Mouse (Mus musculus) lung, embryonic 14.5 days (tissue): ENCODE measurements at regions not wholly inside any gene's neighbourhood (a gene's known extent, or its start where the extent isn't known, plus 50 kb on each side); places are given as distances from the start of the nearest gene placed in this dataset.
A peak's percentile ranks its signal among the peaks of the same experiment; 100 is the strongest.

ENCODE experiments used
- ATAC-seq: fragments of 200-750 bp; cut with Nextera tagmentation; 2 replicates; pipeline ENCODE4 v1.8.0; 2017; ENCODE audit warnings: mild to moderate bottlenecking, moderate TSS enrichment, moderate library complexity; ENCODE audit not compliant: insufficient read depth
- DNase-seq: peaks from one replicate; pipeline ENCODE4 v3.0.0-alpha.2; 2015
- H3K27ac ChIP-seq: fragments of 300-500 bp; sonication (generic); 2 replicates; pipeline ENCODE4 v1.5.1; 2014; ENCODE audit warnings: low read depth, mild to moderate bottlenecking, moderate library complexity
- H3K27me3 ChIP-seq: fragments of 300-500 bp; sonication (generic); 2 replicates; pipeline ENCODE4 v1.6.1; 2014; ENCODE audit warnings: low read length, control low read depth; ENCODE audit not compliant: insufficient read depth
- H3K36me3 ChIP-seq: fragments of 300-500 bp; sonication (generic); 2 replicates; pipeline ENCODE4 v1.6.1; 2014; ENCODE audit warnings: control low read depth; ENCODE audit not compliant: insufficient read depth
- H3K4me1 ChIP-seq: fragments of 300-500 bp; sonication (generic); 2 replicates; pipeline ENCODE4 v1.6.1; 2014; ENCODE audit warnings: antibody characterized with exemption, control low read depth; ENCODE audit not compliant: insufficient read depth
- H3K4me2 ChIP-seq: fragments of 300-500 bp; sonication (generic); 2 replicates; pipeline ENCODE4 v1.6.1; 2014; ENCODE audit warnings: mild to moderate bottlenecking
- H3K4me3 ChIP-seq: fragments of 300-500 bp; sonication (generic); 2 replicates; pipeline ENCODE4 v1.5.1; 2014; ENCODE audit warnings: low read depth, low read length
- H3K9ac ChIP-seq: fragments of 300-500 bp; sonication (generic); 2 replicates; pipeline ENCODE4 v1.6.1; 2014
- H3K9me3 ChIP-seq: fragments of 300-500 bp; sonication (generic); 2 replicates; pipeline ENCODE4 v1.6.1; 2016; ENCODE audit warnings: low read depth, low read length, control low read depth
- CTCF ChIP-seq: IDR thresholded peaks from 2 replicates; pipeline ENCODE4 v1.5.1; 2016; ENCODE audit warnings: antibody characterized with exemption, low read depth
- WGBS: fragments of 180-500 bp; shearing (Covaris S2); extraction: QIAGEN DNeasy Blood & Tissue Kit; methylation state at CpG from one replicate; pipeline ENCODE4 v1.1.7; 2014; 5-methylcytosine and 5-hydroxymethylcytosine counted together

DNA sequence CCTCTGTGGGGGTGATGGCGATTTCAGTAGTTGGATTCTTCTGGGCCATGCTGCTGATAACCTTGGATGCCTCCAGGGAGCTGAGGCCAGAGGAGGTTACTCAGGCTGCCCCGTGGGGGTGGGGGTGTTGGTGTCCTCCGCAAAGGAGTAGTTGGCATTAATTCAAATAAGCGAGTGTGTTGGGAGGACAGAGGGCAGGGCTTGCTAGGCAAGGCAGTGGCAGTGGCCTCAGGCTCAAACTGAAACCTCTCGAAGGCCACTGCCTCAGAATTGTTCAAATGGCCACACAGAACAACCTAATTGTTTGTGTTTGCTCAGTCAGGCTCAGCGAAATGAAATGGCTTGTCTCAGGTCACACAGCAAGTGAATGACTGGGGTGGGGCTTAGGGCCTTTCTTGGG is 66.6 kb upstream of the Id2 start:
- H3K4me2 ChIP-seq, result no peak overlapping the region
- ATAC-seq (no peak), DNase-seq (peak; percentile 27)
- WGBS, result 15% methylated on average over 6 of the region's 6 CpGs
- H3K27ac ChIP-seq, result no peak overlapping the region
- H3K27me3 ChIP-seq, result no peaks in the 10 kb centered on the region
- H3K9ac ChIP-seq, result no peak overlapping the region
- TF ChIP-seq CTCF, result no peak
- no peak overlapping the region for H3K4me3 ChIP-seq
- no peaks in the 10 kb centered on the region for H3K9me3 ChIP-seq
- no peaks in the 10 kb centered on the region for H3K36me3 ChIP-seq
- H3K4me1 ChIP-seq, result peaks cover 6% of the 10 kb centered on the region; the same call in 1 of the 2 replicates

DNA sequence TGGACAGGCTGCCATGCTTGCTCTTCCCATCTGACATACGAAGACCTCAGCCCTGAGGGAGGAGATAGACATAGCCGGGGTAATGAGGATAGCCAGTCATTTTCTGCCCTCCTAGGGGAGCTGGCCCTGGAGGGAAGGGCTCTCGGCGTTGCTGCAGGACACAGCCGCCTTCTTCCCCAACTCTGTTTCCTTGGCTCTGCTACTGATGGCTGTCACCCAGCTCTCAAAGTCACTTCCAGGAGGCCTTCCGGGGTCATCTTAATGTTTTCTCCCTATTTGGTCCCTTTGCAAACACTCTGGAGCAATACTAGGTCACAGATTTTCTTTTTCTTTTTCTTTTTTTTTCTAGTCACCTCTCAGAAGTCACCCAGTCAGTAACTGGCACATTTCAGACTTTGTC is 65.9 kb upstream of the Id2 start:
- no peak for TF ChIP-seq CTCF
- H3K4me2 ChIP-seq, result no peak overlapping the region
- H3K9ac ChIP-seq, result no peak overlapping the region
- 59% methylated on average over 6 of the region's 6 CpGs for WGBS
- H3K27me3 ChIP-seq, result no peaks in the 10 kb centered on the region
- H3K27ac ChIP-seq, result no peak overlapping the region
- ATAC-seq (no peak), DNase-seq (peak; percentile 60)
- H3K4me3 ChIP-seq, result no peak overlapping the region
- H3K4me1 ChIP-seq, result peaks cover 6% of the 10 kb centered on the region; the same call in 1 of the 2 replicates
- H3K9me3 ChIP-seq, result no peaks in the 10 kb centered on the region
- no peaks in the 10 kb centered on the region for H3K36me3 ChIP-seq

DNA sequence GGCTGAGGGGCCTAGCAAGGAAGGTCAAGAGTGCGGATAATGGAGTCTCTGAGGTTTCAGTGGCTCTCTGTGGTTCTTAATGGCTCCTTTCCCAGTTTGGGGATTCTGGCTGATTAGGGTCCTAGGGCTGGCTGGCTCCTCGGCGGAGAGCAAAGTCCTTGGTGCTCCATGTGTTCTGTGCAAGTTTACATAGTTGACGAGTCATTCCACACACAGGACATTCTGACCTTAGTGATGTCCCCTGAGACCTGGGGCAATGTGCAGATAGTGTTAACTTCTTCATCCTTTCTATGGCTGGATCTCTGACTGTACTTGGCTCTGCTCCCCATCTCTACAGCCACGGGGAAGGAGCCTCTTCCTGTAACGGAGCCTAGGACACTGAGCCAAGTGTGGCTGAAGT is 65.0 kb upstream of the Id2 start:
- H3K27me3 ChIP-seq, result no peaks in the 10 kb centered on the region
- no peak overlapping the region for H3K9ac ChIP-seq
- H3K4me3 ChIP-seq, result no peak overlapping the region
- peaks cover 6% of the 10 kb centered on the region; the same call in 1 of the 2 replicates for H3K4me1 ChIP-seq
- no peaks in the 10 kb centered on the region for H3K36me3 ChIP-seq
- TF ChIP-seq CTCF, result no peak
- no peak overlapping the region for H3K27ac ChIP-seq
- DNase-seq, result no peak
- 62% methylated on average over 6 of the region's 6 CpGs for WGBS
- no peak for ATAC-seq
- H3K9me3 ChIP-seq, result no peaks in the 10 kb centered on the region
- H3K4me2 ChIP-seq, result no peak overlapping the region

DNA sequence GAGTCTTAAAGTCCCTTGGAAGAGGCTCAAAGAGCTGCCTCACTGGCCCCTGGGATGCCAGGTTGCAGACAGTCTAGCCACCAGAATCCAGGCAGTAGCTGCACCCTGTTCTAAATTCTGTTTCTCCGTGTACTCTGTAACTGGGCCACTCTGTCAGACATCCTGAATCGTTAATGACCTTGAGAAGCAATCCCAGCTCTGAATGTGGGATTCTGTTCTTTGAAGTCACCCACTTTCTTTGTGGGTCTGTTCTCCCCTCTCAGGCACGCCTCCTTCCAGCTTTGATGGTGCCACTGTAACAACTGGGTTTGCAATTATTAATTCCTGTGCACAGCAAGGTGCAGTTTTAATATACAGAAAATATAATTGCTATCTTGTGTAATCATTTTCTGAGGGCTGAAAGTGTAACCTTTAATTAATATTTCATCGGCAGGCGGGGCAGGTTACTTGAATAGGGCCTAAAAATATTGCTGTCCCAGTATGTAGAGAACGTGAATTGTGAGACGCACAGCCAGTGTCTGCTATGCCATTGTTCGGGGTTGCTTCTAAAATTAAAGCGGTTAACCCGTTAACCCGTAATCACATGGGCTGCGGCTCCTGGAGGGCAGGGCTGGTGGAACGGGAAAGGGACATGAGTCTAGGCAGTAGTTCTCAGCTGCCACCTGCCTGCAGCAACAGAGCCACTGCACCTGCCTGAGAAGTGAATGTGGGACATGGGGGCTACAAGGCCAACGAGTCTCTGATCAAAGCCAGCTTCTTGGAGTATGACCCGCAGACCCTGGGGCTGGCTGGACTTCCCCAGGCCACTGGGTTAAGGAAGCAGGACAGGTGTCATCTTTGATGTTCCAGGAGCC is 64.3 kb upstream of the Id2 start:
- ATAC-seq (no peak), DNase-seq (no peak)
- Histone ChIP-seq H3K9ac (no peak overlapping the region), H3K27me3 (no peaks in the 10 kb centered on the region), H3K4me2 (no peak overlapping the region), H3K4me3 (no peak overlapping the region), H3K27ac (no peak overlapping the region), H3K9me3 (no peaks in the 10 kb centered on the region), H3K4me1 (peaks cover 6% of the 10 kb centered on the region; the same call in 1 of the 2 replicates), H3K36me3 (no peaks in the 10 kb centered on the region)
- WGBS, result 83% methylated on average over 15 of the region's 15 CpGs
- peak; percentile 24; the same call in 1 of the 2 replicates for TF ChIP-seq CTCF

DNA sequence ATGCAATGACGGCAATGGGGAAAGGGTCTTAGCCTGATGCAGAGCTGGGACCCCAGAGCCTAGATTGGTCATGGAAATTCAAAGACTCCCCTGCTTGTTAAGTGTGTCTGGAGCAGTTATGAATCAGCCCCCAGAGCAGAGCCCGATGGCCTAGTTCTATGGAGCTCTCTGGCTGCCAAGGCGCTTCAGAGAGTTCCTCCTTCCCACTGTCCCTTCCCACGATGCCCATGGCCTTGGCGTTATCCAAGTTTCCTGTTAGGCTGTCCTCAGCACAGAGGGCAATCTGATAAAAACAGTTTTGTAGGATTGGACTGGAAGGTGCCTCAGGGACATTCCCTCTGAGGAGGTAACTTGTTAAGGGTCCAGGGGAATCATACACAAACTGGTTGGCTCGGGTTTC is 62.2 kb upstream of the Id2 start:
- Histone ChIP-seq H3K9ac (no peak overlapping the region), H3K36me3 (no peaks in the 10 kb centered on the region), H3K4me2 (no peak overlapping the region), H3K4me1 (peaks cover 6% of the 10 kb centered on the region; the same call in 1 of the 2 replicates), H3K27me3 (no peaks in the 10 kb centered on the region), H3K4me3 (no peak overlapping the region), H3K9me3 (no peaks in the 10 kb centered on the region), H3K27ac (no peak overlapping the region)
- no peak for DNase-seq
- WGBS, result 91% methylated on average over 6 of the region's 6 CpGs
- ATAC-seq, result no peak
- TF ChIP-seq CTCF, result no peak

DNA sequence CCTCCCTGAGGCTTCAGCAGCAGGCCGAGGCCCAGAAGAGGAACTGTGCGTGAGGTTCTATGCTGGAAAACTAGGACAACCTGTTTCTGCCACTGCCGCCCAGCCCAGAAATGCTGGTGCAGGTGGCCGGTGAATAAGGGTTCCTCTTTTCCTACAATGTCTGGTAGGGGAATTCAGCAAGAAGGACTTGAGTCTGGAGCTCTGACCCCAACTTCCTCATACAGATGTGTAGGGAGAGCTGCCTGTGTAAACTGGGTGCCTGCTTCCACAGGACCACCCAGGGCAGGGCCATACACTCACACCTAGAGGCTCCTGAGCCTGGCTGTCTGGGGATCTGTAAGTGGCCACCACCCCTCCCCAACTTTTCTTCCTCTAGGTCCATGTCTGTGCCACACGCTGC is 60.3 kb upstream of the Id2 start:
- H3K9me3 ChIP-seq, result no peaks in the 10 kb centered on the region
- DNase-seq, result no peak
- no peak for TF ChIP-seq CTCF
- H3K27me3 ChIP-seq, result no peaks in the 10 kb centered on the region
- H3K36me3 ChIP-seq, result no peaks in the 10 kb centered on the region
- H3K4me1 ChIP-seq, result no peaks in the 10 kb centered on the region; the same call in 1 of the 2 replicates
- WGBS, result 64% methylated on average over 5 of the region's 5 CpGs
- H3K9ac ChIP-seq, result no peak overlapping the region
- H3K4me3 ChIP-seq, result no peak overlapping the region
- no peak overlapping the region for H3K4me2 ChIP-seq
- ATAC-seq, result no peak
- no peak overlapping the region for H3K27ac ChIP-seq

DNA sequence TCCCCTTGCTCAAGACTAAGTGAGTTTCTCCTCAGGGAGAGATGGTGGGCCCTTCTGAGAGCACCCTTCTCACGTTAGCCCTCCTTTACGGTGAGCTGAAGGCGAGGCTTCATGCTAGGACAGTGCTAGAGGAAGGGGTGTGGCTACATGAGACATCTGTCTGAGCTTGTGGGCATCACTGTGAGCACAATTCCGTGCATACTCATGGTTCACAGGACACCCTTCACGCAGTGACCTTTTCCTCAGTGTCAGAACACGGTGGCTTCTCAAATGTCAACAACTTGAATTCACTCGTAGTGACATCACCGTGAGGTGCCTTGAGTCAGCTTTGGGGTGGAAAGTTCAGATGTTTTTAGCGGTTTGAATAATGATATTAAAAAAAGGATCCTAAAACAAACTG is 58.5 kb upstream of the Id2 start:
- Histone ChIP-seq H3K9ac (no peak overlapping the region), H3K4me1 (no peaks in the 10 kb centered on the region), H3K4me3 (no peak overlapping the region), H3K36me3 (no peaks in the 10 kb centered on the region), H3K9me3 (no peaks in the 10 kb centered on the region), H3K27me3 (no peaks in the 10 kb centered on the region), H3K27ac (no peak overlapping the region), H3K4me2 (no peak overlapping the region)
- no peak for TF ChIP-seq CTCF
- WGBS, result 28% methylated on average over 9 of the region's 9 CpGs
- DNase-seq, result no peak
- ATAC-seq, result peak; percentile 52; the same call in 1 of the 2 replicates
